ENCODE assay signal across 14 mouse cellular contexts in the genomic region with DNA sequence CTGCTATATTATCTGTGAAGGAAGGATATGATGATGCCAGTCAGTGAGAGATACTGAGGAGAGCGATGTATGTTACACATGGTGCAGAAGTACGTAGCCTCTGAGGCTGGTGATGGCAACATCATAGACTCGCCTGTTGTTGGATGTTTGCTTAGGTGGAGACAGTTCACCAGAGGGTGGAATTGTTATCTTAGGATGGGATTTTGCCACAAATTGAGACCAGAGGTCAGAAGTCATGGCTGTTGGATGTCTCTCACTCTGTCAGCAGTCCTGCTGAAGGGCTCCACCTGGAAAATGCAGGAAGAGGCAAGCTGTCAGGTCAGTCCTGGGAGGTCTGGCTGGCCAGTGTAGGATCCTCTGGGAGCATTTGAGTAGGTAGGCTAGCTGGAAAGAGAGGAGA.
"Had no signal": no experiment of that assay in that cellular context is flagged by ENCODE, and none has a peak within 500 bp of the region (broad histone marks: within the 10 kb centered on the region; RNA-seq: fewer than 3 reads in every experiment).

No protein-coding gene starts in this region.

- H3K9ac ChIP-seq: liver, embryonic 14.5 days; lung, embryonic 15.5 days; midbrain, embryonic 13.5 days had no signal

- H3K36me3 ChIP-seq: limb, embryonic 13.5 days had no signal

- H3K27me3 ChIP-seq: limb, embryonic 13.5 days; lung, embryonic 15.5 days; midbrain, embryonic 13.5 days had no signal

- H3K9me3 ChIP-seq: limb, embryonic 13.5 days; lung, embryonic 15.5 days; midbrain, embryonic 13.5 days had no signal

- H3K4me2 ChIP-seq: limb, embryonic 13.5 days; lung, embryonic 15.5 days; midbrain, embryonic 13.5 days had no signal

- H3K4me1 ChIP-seq: limb, embryonic 13.5 days had no signal

- ATAC-seq: midbrain, embryonic 13.5 days had no signal

- H3K27ac ChIP-seq: layer of hippocampus, adult 2 months; limb, embryonic 13.5 days; liver, embryonic 14.5 days; lung, embryonic 15.5 days; macrophage; midbrain, embryonic 13.5 days had no signal

- DNase-seq: kidney, adult 18-20 months; kidney, postnatal 10 days; kidney, postnatal 4 days; left cerebral cortex, postnatal 4 days; lung, postnatal 14 days; right cerebral cortex, adult 18-20 months; right cerebral cortex, postnatal 25 days; thymus, postnatal 4 days had no signal

- H3K4me3 ChIP-seq: layer of hippocampus, adult 2 months; limb, embryonic 13.5 days; lung, embryonic 15.5 days; midbrain, embryonic 13.5 days had no signal
